Mouse (Mus musculus) forebrain, embryonic 12.5 days (tissue): ENCODE measurements around the gene Ripor3. TPM values are rescaled to one million over a fixed set of nuclear protein-coding genes. Genes with fewer than 3 reads are reported as not detected.
A peak's percentile ranks its signal among the peaks of the same experiment; 100 is the strongest.

Experiments used
- ATAC-seq: fragments of 200-750 bp; cut with Nextera tagmentation; 2 replicates; pipeline ENCODE4 v1.8.0; 2017; ENCODE audit warnings: moderate TSS enrichment; ENCODE audit not compliant: low FRiP score
- H3K27ac ChIP-seq: fragments of 300-500 bp; sonication (generic); 2 replicates; pipeline ENCODE4 v1.5.1; 2016; ENCODE audit warnings: mild to moderate bottlenecking
- H3K27me3 ChIP-seq: fragments of 300-500 bp; sonication (generic); 2 replicates; pipeline ENCODE4 v1.6.1; 2016; ENCODE audit warnings: mild to moderate bottlenecking
- H3K36me3 ChIP-seq: fragments of 300-500 bp; sonication (generic); replicated peaks from 2 replicates; pipeline ENCODE4 v1.6.1; 2016; ENCODE audit warnings: mild to moderate bottlenecking
- H3K4me1 ChIP-seq: fragments of 300-500 bp; sonication (generic); 2 replicates; pipeline ENCODE4 v1.6.1; 2016
- H3K4me2 ChIP-seq: fragments of 300-500 bp; sonication (generic); 2 replicates; pipeline ENCODE4 v1.6.1; 2016; ENCODE audit warnings: mild to moderate bottlenecking, moderate library complexity
- H3K4me3 ChIP-seq: fragments of 300-500 bp; sonication (generic); replicated peaks from 2 replicates; pipeline ENCODE4 v1.5.1; 2016; ENCODE audit warnings: mild to moderate bottlenecking
- H3K9ac ChIP-seq: fragments of 300-500 bp; sonication (generic); 2 replicates; pipeline ENCODE4 v1.6.1; 2016; ENCODE audit warnings: mild to moderate bottlenecking
- H3K9me3 ChIP-seq: fragments of 300-500 bp; sonication (generic); 2 replicates; pipeline ENCODE4 v1.6.1; 2016
- WGBS: fragments of 180-500 bp; shearing (Covaris S2); methylation state at CpG from one replicate; pipeline ENCODE4 v1.1.7; 2016; 5-methylcytosine and 5-hydroxymethylcytosine counted together
- polyA plus RNA-seq: library from polyadenylated mRNA; unstranded; fragments of >200 nt; fragmentation: Nextera tagmentation; extraction: Ambion mirVana; gene quantifications from 2 replicates; pipeline ENCODE4 v1.2.1, GENCODE M21; 2016

The Ripor3 gene
- polyA plus RNA-seq, 1 experiment from 2014 or later: 0.82 TPM

- no peak overlapping the region for H3K9ac ChIP-seq
- no peak for ATAC-seq
- H3K4me3 ChIP-seq: no peak overlapping the region
- H3K27me3 ChIP-seq: peaks cover 48% of the 10 kb centered on the region
- H3K4me1 ChIP-seq: peaks cover 24% of the 10 kb centered on the region
- H3K9me3 ChIP-seq: no peaks in the 10 kb centered on the region
- H3K27ac ChIP-seq: peak overlapping the region; percentile 32; the same call in 1 of the 2 replicates
- 79% methylated on average over 4 of the region's 4 CpGs for WGBS
- no peaks in the 10 kb centered on the region for H3K36me3 ChIP-seq
- H3K4me2 ChIP-seq: no peak overlapping the region
Measured at GRCm38 (mm10) chr2:168046467-168046866, 36.0 kb upstream of the Ripor3 start.

DNA sequence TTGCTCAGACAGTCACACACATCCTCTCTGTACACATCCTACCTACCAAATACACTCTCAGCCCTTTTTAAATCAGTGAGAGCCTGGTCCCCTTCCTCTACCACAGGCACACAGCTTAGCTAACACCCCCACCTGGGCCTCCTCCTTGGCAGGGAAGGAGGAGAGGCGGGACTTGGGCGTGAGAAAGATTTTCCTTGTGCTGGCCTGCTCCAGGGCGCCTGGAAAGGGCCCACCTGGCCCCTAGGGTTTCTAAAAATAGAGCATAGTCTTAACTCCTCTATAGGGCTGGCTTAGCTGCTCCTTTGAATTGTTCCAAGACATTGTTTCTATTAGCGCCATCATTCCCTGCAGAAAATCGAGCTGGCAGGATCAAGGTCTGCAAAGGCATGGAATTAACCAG, 35.4 kb upstream of the Ripor3 start:
- WGBS: 16% methylated on average over 5 of the region's 5 CpGs
- no peaks in the 10 kb centered on the region for H3K9me3 ChIP-seq

DNA sequence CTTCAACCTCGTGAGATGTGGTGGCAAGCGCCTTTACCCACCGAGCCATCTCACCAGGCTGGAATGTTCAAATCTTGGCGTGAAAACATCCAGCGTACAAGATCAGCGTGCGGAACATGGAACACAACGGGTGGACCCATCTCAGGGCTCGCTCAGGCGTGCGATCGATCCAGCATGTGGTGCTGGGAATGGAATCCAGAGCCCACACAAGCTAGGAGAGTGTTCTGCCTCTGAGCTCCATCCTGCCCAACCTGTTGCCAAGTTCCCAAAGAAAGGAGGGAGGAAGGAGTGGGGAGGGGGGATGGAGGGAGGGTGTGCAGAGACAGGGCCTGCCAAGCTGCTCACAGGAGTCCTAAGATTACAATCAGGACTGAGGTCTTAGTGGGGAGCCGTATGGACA, 34.9 kb upstream of the Ripor3 start:
- WGBS: 70% methylated on average over 13 of the region's 13 CpGs
- peak overlapping the region; percentile 32; the same call in 1 of the 2 replicates for H3K27ac ChIP-seq
- H3K4me3 ChIP-seq: no peak overlapping the region
- no peak for ATAC-seq
- no peak overlapping the region for H3K4me2 ChIP-seq
- no peaks in the 10 kb centered on the region for H3K9me3 ChIP-seq
- no peaks in the 10 kb centered on the region for H3K36me3 ChIP-seq
- H3K27me3 ChIP-seq: peaks cover 37% of the 10 kb centered on the region
- no peak overlapping the region for H3K9ac ChIP-seq
- peaks cover 21% of the 10 kb centered on the region for H3K4me1 ChIP-seq

More for the DNA sequence above, 35.4 kb upstream of the Ripor3 start:
- H3K4me3 ChIP-seq: no peak overlapping the region
- H3K4me2 ChIP-seq: no peak overlapping the region
- peaks cover 41% of the 10 kb centered on the region for H3K27me3 ChIP-seq
- peak overlapping the region; percentile 32; the same call in 1 of the 2 replicates for H3K27ac ChIP-seq
- no peak for ATAC-seq
- H3K9ac ChIP-seq: no peak overlapping the region
- peaks cover 24% of the 10 kb centered on the region for H3K4me1 ChIP-seq
- H3K36me3 ChIP-seq: no peaks in the 10 kb centered on the region

- 72% methylated on average over 10 of the region's 10 CpGs for WGBS
- no peak overlapping the region for H3K4me2 ChIP-seq
- peaks cover 16% of the 10 kb centered on the region for H3K4me1 ChIP-seq
- H3K27me3 ChIP-seq: peaks cover 31% of the 10 kb centered on the region
- no peak overlapping the region for H3K9ac ChIP-seq
- H3K27ac ChIP-seq: no peak overlapping the region
- no peaks in the 10 kb centered on the region for H3K36me3 ChIP-seq
- H3K9me3 ChIP-seq: no peaks in the 10 kb centered on the region
- H3K4me3 ChIP-seq: no peak overlapping the region
- no peak for ATAC-seq
Measured at GRCm38 (mm10) chr2:168044681-168045287, 34.4 kb upstream of the Ripor3 start.

GRCm38 (mm10) chr2:168042019-168042418, 31.6 kb upstream of the Ripor3 start:
- Histone ChIP-seq H3K4me2 (no peak overlapping the region), H3K27me3 (peaks cover 7% of the 10 kb centered on the region; the same call in 1 of the 2 replicates), H3K36me3 (no peaks in the 10 kb centered on the region), H3K9ac (no peak overlapping the region), H3K9me3 (no peaks in the 10 kb centered on the region), H3K4me3 (no peak overlapping the region), H3K4me1 (peaks cover 9% of the 10 kb centered on the region), H3K27ac (no peak overlapping the region)
- WGBS: 75% methylated on average over 6 of the region's 6 CpGs
- ATAC-seq: no peak

DNA sequence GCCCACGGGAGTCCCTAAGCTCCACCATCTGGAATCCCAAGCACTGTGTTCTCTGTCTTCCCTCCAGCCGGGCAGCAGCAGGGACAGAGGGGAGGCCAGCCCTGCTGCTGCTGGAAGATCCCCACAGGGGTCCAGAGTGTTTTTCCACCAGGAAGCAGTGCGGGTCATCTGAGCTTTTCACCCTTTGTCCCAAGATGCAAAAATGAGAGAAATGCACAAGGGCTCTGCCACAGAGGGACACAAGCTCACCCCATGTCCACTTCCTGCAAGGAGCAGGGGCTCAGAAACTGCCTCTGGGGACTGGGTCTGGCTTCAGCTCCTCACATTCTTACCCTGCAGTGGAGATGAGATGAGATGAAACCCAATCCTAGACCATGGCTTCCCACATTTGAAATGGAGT, 30.3 kb upstream of the Ripor3 start:
- ATAC-seq: no peak
- H3K27me3 ChIP-seq: peaks cover 7% of the 10 kb centered on the region; the same call in 1 of the 2 replicates
- H3K4me3 ChIP-seq: no peak overlapping the region
- H3K9ac ChIP-seq: no peak overlapping the region
- peaks cover 8% of the 10 kb centered on the region for H3K4me1 ChIP-seq
- no peaks in the 10 kb centered on the region for H3K9me3 ChIP-seq
- H3K36me3 ChIP-seq: no peaks in the 10 kb centered on the region
- WGBS: 57% methylated on average over 3 of the region's 3 CpGs
- no peak overlapping the region for H3K27ac ChIP-seq
- H3K4me2 ChIP-seq: no peak overlapping the region

DNA sequence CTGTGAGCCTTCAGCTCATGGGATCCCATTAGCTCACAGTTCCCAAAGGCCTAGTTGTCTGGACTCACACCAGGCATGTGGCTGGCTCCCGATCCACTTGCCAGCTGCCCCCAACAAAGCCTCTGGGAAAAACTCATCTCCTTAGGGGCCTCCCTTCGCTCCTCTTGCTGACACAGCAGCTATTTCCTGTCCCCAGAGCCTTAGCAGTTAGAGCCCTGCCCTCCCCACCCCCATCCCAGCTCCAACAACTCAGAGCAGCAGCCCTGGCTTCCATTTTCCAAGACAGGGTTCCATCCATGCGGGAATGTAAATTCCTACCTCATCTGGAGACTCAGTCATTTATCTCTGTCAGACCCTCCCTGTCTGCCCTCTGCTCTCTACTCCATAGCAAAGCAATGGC, 26.6 kb upstream of the Ripor3 start:
- Histone ChIP-seq H3K9ac (no peak overlapping the region), H3K4me1 (peaks cover 3% of the 10 kb centered on the region; the same call in 1 of the 2 replicates), H3K27me3 (no peaks in the 10 kb centered on the region), H3K9me3 (no peaks in the 10 kb centered on the region), H3K36me3 (no peaks in the 10 kb centered on the region), H3K4me2 (no peak overlapping the region), H3K27ac (no peak overlapping the region), H3K4me3 (no peak overlapping the region)
- WGBS: 40% methylated on average over 3 of the region's 3 CpGs
- ATAC-seq: no peak

DNA sequence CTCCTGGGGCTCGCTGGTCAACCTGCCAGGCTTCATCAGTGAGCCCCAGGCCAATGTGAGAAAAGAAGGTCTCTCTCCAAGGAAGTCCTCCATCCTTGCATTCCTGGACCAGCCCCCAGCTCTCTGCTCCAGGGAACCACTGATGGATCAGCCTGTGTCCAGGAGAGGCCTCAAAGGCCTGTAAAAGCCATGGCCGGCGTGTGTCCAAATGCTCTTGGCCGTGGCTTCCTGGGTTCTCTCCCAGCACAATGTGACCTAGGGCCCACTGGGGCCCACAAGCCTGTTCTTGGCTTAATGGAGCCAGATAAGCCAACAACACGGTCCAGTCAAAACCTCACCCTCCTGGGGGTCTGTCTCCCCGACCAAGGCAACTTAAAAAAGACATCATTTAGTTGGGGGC, 25.5 kb upstream of the Ripor3 start:
- Histone ChIP-seq H3K4me3 (no peak overlapping the region), H3K27me3 (no peaks in the 10 kb centered on the region), H3K36me3 (no peaks in the 10 kb centered on the region), H3K4me2 (no peak overlapping the region), H3K4me1 (peaks cover 3% of the 10 kb centered on the region; the same call in 1 of the 2 replicates), H3K9me3 (no peaks in the 10 kb centered on the region), H3K9ac (no peak overlapping the region), H3K27ac (no peak overlapping the region)
- 88% methylated on average over 6 of the region's 6 CpGs for WGBS
- ATAC-seq: no peak

DNA sequence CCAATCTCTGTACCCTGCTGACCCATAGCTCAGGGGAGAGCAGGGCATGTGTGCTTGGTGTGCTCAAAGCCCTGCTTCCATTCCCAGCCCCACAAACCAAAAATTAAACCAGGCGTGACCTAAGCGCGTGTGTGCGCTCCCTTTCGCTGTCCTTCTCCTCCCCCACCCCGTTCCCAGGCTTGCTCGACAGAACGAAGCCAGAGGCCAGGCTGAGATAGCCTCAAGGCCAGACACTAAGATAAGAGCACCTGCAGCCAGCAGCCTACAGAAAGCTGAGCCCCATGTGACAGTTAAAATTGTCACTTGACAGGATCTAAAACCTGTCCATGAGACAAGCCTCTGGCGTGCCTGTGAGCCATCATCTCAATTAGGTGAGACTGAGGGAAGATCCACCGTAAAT, 23.5 kb upstream of the Ripor3 start:
- Histone ChIP-seq H3K27me3 (no peaks in the 10 kb centered on the region), H3K9me3 (no peaks in the 10 kb centered on the region), H3K9ac (no peak overlapping the region), H3K27ac (no peak overlapping the region), H3K36me3 (no peaks in the 10 kb centered on the region), H3K4me3 (no peak overlapping the region), H3K4me1 (peaks cover 3% of the 10 kb centered on the region; the same call in 1 of the 2 replicates), H3K4me2 (no peak overlapping the region)
- WGBS: 75% methylated on average over 10 of the region's 10 CpGs
- ATAC-seq: no peak

- Histone ChIP-seq H3K4me1 (no peaks in the 10 kb centered on the region), H3K4me2 (no peak overlapping the region), H3K36me3 (no peaks in the 10 kb centered on the region), H3K9ac (no peak overlapping the region), H3K27me3 (no peaks in the 10 kb centered on the region), H3K4me3 (no peak overlapping the region), H3K27ac (no peak overlapping the region), H3K9me3 (no peaks in the 10 kb centered on the region)
- 62% methylated on average over 2 of the region's 2 CpGs for WGBS
- no peak for ATAC-seq
Measured at GRCm38 (mm10) chr2:168031842-168032241, 21.4 kb upstream of the Ripor3 start.

DNA sequence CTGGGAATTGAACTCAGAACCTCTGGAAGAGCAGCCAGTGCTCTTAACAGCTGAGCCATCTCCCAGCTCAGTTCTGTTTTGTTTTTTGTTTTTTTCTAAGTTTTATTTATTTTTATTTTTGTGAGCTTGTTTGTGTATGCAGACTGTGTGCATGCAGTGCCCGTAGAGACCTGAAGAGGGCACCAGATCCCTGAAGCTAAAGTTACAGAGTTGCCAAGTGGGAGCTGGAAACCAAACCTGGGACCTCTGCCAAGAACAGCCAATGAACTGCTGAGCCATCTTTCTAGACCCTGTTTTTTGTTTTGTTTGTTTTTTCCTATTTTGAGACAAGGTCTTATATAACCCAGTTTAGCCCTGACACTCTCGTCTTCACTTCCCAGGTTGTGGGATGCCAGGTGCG, 18.0 kb upstream of the Ripor3 start:
- no peak overlapping the region for H3K4me3 ChIP-seq
- 96% methylated on average over 3 of the region's 3 CpGs for WGBS
- H3K9ac ChIP-seq: no peak overlapping the region
- H3K27me3 ChIP-seq: no peaks in the 10 kb centered on the region
- no peak for ATAC-seq
- no peaks in the 10 kb centered on the region for H3K4me1 ChIP-seq
- H3K36me3 ChIP-seq: no peaks in the 10 kb centered on the region
- no peak overlapping the region for H3K27ac ChIP-seq
- no peaks in the 10 kb centered on the region; the same call in 1 of the 2 replicates for H3K9me3 ChIP-seq
- no peak overlapping the region for H3K4me2 ChIP-seq

GRCm38 (mm10) chr2:168026467-168026866, 16.0 kb upstream of the Ripor3 start:
- ATAC-seq: no peak
- WGBS: 67% methylated on average over 3 of the region's 3 CpGs
- no peaks in the 10 kb centered on the region for H3K4me1 ChIP-seq

DNA sequence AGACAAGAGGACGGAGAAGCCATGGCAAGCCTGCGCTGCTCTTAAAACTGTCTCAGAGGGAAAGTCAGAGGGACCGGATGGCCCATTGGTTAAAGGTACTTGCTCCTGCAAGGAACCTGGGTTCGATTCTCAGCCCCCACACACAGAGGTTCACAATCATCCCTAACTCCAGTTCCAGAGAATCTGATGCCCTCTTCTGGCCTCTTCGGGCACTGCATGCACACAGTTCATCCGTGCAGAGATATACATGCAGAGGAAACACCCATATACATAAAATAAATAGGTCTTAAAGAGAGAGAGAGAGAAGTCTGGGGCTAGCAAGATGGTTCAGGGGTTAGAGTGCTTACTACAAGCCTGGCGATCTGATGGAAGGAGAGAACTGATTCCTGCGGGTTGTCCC, 15.5 kb upstream of the Ripor3 start:
- no peak overlapping the region for H3K4me2 ChIP-seq
- no peaks in the 10 kb centered on the region for H3K36me3 ChIP-seq
- H3K9me3 ChIP-seq: no peaks in the 10 kb centered on the region; the same call in 1 of the 2 replicates
- no peaks in the 10 kb centered on the region for H3K27me3 ChIP-seq
- WGBS: 89% methylated on average over 8 of the region's 8 CpGs
- H3K9ac ChIP-seq: no peak overlapping the region
- no peak for ATAC-seq
- no peak overlapping the region for H3K4me3 ChIP-seq
- no peak overlapping the region for H3K27ac ChIP-seq
- H3K4me1 ChIP-seq: no peaks in the 10 kb centered on the region

More at GRCm38 (mm10) chr2:168026467-168026866, 16.0 kb upstream of the Ripor3 start:
- H3K36me3 ChIP-seq: no peaks in the 10 kb centered on the region
- H3K27ac ChIP-seq: no peak overlapping the region
- no peaks in the 10 kb centered on the region for H3K27me3 ChIP-seq
- H3K9me3 ChIP-seq: no peaks in the 10 kb centered on the region; the same call in 1 of the 2 replicates
- H3K9ac ChIP-seq: no peak overlapping the region
- H3K4me3 ChIP-seq: no peak overlapping the region
- no peak overlapping the region for H3K4me2 ChIP-seq
